Mouse (Mus musculus): Measurements from ENCODE around the gene Btla.

Gene Btla

GRCm38 (mm10) chr16:45223648-45224388, at the start of gene Btla:
TSS of gene Btla (plus strand) at chr16:45224315.
- DNase-seq (ENCODE audit: low spot score): no peak

- no peak for DNase-seq (ENCODE audit: low spot score)
Observed at GRCm38 (mm10) chr16:45178552-45178951, 45.6 kb upstream of the Btla start.

DNA sequence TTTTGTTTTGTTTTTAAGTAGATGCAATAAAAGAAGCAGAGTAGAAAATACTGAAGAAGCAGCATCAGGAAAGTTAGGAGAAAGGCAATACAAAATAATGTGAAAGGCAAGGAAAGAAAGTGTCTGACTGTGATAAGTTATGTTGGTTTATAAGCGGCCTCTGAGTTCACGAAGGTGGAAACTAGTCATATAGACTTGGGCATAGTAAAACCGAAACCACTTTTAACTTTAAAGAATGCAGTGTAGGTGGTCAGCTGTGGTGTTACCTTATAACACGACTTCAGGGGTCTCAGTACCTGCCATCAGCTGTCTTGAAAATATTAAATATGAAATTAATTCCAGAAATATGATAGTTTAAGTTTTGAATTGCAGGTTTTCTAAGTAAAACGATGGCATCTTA, 42.3 kb upstream of the Btla start:
- DNase-seq (ENCODE audit: low spot score): no peak

DNA sequence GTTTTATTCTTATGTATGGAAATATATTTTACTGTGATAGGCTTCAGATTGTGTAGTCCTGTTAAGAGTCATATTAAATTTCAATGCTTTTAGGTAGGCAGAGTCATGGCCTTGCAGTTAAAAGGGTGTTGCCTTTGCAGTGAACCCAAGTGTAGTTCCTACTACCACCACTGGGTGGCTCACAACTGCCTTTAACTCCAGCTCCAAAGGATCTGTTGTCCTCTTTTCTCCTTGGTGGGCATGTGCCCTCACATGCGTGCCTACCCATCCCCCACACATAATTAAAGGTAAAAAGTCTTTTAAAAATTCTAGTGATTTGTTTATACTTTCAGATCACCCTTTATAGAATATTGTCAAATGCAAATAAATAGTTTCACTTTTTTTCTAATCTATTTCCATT, 31.5 kb upstream of the Btla start:
- DNase-seq (ENCODE audit: low spot score): peak; percentile 13

GRCm38 (mm10) chr16:45196816-45197215, 27.3 kb upstream of the Btla start:
- peak; percentile 5 for DNase-seq (ENCODE audit: low spot score)

GRCm38 (mm10) chr16:45201395-45201794, 22.7 kb upstream of the Btla start:
- DNase-seq (ENCODE audit: low spot score): no peak

DNA sequence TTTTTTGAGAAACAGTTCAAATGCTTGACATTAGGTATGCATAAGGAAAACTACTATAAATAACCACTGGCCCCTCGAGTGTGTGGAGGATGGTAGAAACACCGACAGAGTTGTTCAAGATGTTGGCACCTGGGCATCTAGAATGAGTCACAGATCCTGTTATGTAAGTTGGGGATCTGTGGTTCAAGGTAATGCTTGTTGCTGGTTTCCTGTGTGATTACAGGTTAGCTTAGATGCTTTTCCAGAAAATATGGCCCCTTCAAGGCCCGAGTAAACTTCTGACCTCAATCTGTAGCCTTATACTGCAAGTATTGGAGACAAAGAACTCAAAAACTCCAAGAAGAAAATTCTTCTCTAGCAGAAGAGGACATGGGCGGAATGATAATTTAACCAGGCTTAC, 19.7 kb upstream of the Btla start:
- no peak for DNase-seq (ENCODE audit: low spot score)

- peak; percentile 6 for DNase-seq (ENCODE audit: low spot score)
Observed at GRCm38 (mm10) chr16:45204859-45205670, 19.1 kb upstream of the Btla start.

DNA sequence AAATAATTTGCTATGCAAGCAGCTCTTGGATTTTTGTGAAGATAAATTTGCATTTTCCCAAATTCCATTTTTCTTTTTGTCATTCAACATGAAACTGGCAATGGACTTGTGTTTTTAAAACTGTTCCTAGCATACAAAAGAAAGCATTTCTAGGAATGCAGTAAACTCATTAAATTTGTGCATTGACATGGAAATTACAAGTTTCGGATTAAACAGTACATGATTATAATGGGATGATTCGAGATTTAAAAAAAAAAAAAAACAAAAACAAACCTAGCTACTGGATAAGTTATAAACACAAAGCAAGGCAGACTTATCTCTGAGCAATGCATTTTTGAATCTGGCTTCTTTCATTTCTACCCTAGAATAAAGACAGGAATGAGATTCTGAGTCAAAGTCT, 2.1 kb upstream of the Btla start:
- DNase-seq (ENCODE audit: low spot score): no peak

- DNase-seq (ENCODE audit: low spot score): no peak
Observed at GRCm38 (mm10) chr16:45222771-45223170, 1.3 kb upstream of the Btla start.

GRCm38 (mm10) chr16:45224431-45225008, 405 bp downstream of the Btla start:
- DNase-seq (ENCODE audit: low spot score): no peak

DNA sequence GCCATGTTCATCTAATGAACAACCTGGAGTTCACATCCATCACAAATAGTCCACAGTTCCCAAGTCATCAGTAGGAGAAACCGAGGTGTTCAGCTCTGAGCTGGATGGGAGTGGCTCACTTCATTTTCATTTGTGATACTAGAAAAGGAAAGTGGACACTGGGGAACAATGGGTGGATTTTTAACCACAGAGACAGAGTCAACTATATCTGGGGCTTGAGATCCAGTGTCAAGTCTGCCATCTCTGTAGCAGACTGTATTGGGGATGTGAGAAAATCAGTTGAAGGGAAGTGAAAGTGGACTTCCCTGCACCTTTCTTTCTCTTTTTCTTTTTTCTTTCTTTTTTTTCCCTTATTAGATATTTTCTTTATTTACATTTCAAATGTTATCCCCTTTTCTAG, 2.9 kb downstream of the Btla start:
- DNase-seq (ENCODE audit: low spot score): no peak

DNA sequence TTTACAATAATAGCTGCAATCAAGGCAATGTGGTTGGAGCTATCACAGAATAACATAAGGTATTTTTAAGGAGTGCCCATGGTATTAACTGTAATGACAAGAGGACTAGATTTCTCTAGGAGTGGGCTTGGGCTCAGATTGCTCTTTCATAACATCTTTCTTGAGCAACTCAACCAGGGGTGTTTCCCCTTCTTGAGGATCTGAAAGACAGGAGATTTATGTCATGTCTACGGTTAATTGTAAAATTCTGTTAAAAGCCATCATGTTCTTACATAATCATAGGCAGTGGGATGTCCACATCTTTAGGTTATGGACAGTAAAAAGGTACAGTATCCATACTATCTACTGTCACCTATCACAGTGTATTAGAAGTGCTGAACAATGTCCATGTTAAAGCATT, 7.2 kb downstream of the Btla start:
- DNase-seq (ENCODE audit: low spot score): no peak

DNA sequence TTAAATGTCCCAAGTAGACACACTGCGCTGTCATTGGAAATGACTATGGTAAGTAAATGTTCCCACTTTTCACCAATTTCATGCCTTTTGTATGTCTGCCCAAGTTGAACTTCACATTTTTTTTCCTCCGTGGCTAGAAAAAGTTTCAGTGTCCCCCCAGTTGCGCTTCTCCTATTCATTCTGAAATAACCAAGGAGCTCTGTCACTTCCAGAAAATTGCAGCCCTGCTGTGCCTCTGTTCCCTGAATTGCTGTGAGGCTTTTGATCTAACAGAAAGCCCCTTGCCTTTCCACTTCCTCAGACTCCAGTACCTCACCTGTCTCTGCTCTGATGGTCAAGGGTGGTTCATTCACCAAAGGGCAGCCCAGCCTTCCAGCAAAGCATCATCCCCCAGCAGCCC, 8.9 kb downstream of the Btla start:
- DNase-seq (ENCODE audit: low spot score): no peak

- no peak for DNase-seq (ENCODE audit: low spot score)
Observed at GRCm38 (mm10) chr16:45242700-45243099, 18.6 kb downstream of the Btla start.

- DNase-seq (ENCODE audit: low spot score): no peak
Observed at GRCm38 (mm10) chr16:45244930-45245472, 20.9 kb downstream of the Btla start.

- DNase-seq (ENCODE audit: low spot score): no peak
Observed at GRCm38 (mm10) chr16:45249761-45250160, 25.6 kb downstream of the Btla start.

- DNase-seq (ENCODE audit: low spot score): no peak
Observed at GRCm38 (mm10) chr16:45250317-45250716, 26.2 kb downstream of the Btla start.

GRCm38 (mm10) chr16:45251773-45252413, 27.8 kb downstream of the Btla start:
- DNase-seq (ENCODE audit: low spot score): no peak

DNA sequence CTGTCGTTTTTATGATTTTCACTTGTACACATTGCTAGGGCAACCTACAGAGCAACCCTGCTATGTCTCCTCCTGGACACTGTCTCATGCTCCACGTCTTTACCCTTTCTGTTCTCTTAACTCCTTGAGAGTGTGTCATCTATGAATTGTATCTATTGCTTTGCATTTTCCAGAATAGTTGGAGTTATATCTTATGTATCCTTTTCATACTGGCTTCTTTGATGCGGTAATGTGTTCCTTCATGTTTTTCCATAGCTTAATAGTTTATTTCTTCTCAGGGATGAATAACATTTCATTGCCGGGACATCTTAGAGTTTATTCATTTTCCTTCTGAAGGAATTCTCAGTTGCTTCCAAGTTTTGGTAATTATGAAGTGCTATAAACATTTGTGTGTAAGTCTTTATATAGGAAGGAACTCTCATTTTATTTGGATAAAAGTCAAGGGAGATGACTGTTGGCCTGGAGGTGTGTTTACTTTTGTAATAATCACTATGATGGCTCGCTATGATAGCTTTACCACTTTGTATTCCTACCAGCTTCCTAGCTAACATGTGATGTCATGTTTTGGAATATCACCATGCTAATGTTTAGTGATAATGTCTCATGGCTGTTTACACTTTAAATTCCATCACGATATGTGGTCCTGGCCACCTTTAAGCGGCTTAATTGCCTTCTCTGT, 31.2 kb downstream of the Btla start:
- DNase-seq (ENCODE audit: low spot score): no peak

GRCm38 (mm10) chr16:45256895-45257294, 32.8 kb downstream of the Btla start:
- no peak for DNase-seq (ENCODE audit: low spot score)

DNA sequence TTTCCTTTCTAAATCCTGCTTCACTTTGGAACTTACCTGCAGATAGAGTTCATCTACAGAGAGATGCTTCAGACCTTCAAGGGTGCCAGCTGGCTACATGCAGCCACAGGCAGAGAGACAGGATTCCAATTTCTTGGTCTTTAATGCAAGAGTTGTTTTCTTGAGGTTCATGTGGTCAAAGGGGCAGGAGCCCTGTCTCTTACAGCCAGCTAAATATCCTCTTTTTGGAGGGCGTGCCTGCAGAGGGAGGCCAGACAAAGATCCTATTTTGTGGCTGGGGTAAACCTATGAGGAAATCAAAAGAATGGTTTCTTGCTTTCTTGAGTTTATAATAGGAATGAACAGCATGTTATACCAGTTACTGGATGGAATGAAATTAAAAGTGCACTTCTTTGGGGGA, 33.5 kb downstream of the Btla start:
- DNase-seq (ENCODE audit: low spot score): no peak

All from ovary, adult 18-20 months (tissue).